Mouse (Mus musculus) T-cell, adult 66 days (primary cell): Measurements from ENCODE around the gene Rev3l. TPM values are rescaled to one million over a fixed set of nuclear protein-coding genes. Genes with fewer than 3 reads are reported as not detected.

Experiments
- total RNA-seq, 2 experiments: library from RNA; stranded (reverse); gene quantifications; 3 replicates in 1 of 2; 4 replicates in 1 of 2; pipeline ENCODE4 v1.2.4; 2023

Gene Rev3l
- total RNA-seq: 10 to 100 TPM; 72.3 to 82.8 TPM

GRCm38 (mm10) chr10:39731736-39732265 is at the start of gene Rev3l:
Gene Rev3l, plus strand, starts transcription at chr10:39732118.

GRCm38 (mm10) chr10:39898874-39899371 is 167.0 kb downstream of the Rev3l start, which contains the start of gene Mfsd4b4:
Gene Mfsd4b4, minus strand, starts transcription at chr10:39899238.

Other genes with a start within 250 kb of the Rev3l start
- gene Traf3ip2, start 119.2 kb upstream of the Rev3l start, total RNA-seq: 100 to 1,000 TPM in 1 of 2 experiments, 10 to 100 TPM in 1; 85.8 to 111 TPM
- gene Mfsd4b4, start 167.1 kb downstream of the Rev3l start, total RNA-seq: 1 to 10 TPM; 4.8 to 5.1 TPM
- under 1 TPM in 1 of 2 experiments, not detected in 1; 0.24 TPM for gene Mfsd4b2, start 194.8 kb downstream of the Rev3l start, total RNA-seq
- under 1 TPM in 1 of 2 experiments, not detected in 1; 0.33 TPM for gene Mfsd4b3, start 228.0 kb downstream of the Rev3l start, total RNA-seq